Mouse (Mus musculus): ENCODE measurements around the gene Eea1.
A peak's percentile ranks its signal among the peaks of the same experiment; 100 is the strongest.
"Not testable (repeated sequence)": the region's sequence is repeated elsewhere in the genome, so short reads cannot be mapped to it uniquely, and the experiment has no call there.

Eea1 gene

GRCm38 (mm10) chr10:96067347-96067746 is 126.9 kb downstream of the Eea1 start:
- no peak for DNase-seq (ENCODE audit: low read depth, low spot score)

- no peak for DNase-seq (ENCODE audit: low read depth, low spot score)
Measured at GRCm38 (mm10) chr10:96074386-96074785, 133.9 kb downstream of the Eea1 start.

DNA sequence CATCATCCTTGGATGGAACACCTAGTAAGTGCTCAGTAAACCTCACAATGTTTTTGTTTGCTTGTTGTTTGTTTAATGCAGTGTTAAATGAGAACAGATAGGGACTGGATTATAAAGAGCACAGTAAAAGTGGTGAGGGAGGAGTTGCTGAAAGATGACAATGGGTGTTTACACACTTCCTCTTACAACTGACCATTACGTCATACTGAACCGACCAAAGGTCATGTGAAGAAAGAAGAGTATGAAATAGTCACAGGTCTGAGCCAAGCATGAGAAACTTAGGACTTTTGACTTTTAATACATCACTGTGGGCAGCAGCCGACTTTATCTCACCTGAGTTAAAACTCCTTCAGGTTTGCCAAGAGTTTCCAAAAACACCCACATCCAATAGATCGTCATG is 135.0 kb downstream of the Eea1 start:
- DNase-seq (ENCODE audit: low read depth, low spot score): no peak

- DNase-seq (ENCODE audit: low read depth, low spot score): no peak
Measured at GRCm38 (mm10) chr10:96075880-96076279, 135.4 kb downstream of the Eea1 start.

- no peak for DNase-seq (ENCODE audit: low read depth, low spot score)
Measured at GRCm38 (mm10) chr10:96076461-96076860, 136.0 kb downstream of the Eea1 start.

GRCm38 (mm10) chr10:96077480-96078066 is 137.1 kb downstream of the Eea1 start:
- DNase-seq (ENCODE audit: low read depth, low spot score): not testable (repeated sequence)

DNA sequence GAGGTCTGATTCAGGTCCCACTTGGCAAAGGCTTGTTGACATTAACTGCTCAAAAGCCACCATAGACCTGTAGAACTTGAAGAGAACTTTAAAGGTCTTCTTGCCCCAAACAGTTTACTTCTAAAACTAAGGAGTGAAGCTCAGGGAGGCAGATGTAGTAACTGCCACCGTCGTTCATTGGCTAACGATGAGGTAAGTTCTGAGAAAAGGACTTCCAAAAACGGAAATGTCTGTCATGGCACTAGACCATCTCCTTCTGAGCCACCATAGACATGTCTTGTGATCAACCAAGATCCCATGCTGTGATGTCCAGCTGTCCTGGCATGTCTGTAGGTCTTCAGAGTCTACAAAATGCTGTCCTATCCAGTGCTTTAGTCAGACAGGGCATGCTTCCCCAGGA is 139.4 kb downstream of the Eea1 start:
- no peak for DNase-seq (ENCODE audit: low read depth, low spot score)

DNA sequence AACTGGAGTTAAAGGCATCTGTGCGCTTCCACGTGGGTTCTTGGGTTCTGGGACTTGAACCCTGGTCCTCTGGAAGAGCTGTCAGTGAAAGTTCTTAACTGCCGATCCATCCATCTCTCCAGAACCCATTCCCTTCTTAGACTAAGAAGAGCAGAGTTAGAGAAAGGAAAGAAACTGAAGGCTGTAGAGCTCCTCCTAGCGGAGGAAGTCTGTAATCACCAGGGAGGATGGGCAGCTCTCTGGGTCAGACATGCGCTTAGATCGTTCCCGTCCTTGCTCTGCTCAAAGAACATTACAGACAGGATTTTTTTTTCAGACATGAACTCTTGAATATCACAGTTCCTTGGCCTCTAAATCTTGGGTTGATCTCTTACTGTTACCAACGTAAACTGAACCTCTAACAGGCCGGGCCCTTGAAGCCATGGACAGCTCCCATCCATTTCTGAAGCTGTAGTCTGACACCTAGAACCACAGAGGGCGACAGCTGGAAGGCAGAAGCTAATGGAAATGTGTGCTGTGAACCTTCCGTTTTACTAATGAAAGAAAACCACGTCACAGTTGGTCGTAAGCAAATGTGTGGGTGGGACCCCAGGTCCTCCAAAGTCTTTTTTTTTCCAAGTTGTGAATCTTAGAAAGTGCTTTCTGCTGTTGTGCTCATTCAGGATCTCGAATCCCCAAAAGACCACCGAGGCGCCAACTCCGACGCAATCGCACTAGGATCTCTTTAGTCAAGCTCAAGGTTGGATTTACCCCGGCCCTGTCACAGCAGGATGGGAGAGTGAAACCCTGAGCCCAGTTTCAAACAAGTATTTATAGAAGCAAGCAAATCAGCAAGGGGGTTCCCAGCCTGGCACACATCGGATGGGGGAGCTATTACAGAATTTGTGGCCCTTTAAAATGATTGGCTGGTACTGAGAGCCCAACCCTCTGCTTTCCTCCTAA is 140.3 kb downstream of the Eea1 start:
- peak; percentile 39 for DNase-seq (ENCODE audit: low read depth, low spot score)

- no peak for DNase-seq (ENCODE audit: low read depth, low spot score)
Measured at GRCm38 (mm10) chr10:96082203-96082602, 141.8 kb downstream of the Eea1 start.

GRCm38 (mm10) chr10:96089744-96090143 is 149.3 kb downstream of the Eea1 start:
- DNase-seq (ENCODE audit: low read depth, low spot score): no peak

DNA sequence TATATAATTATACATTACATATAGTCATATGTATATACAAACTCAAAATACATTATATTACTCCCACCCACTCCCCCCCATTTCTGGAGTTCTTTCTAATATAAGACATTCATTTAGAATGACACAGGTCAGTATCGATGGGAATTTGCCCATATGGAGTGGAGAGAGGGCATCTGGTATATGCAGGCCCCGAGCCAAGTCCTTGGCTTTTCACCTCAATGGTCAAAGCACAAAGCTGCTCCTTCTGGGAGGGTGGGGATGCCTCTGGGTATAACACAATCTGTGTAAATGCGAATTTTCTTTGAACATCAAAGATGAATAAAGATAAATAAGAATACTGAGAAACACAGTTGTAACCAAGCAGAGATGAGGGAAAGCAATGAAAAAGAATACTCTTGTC is 149.9 kb downstream of the Eea1 start:
- DNase-seq (ENCODE audit: low read depth, low spot score): no peak

- DNase-seq (ENCODE audit: low read depth, low spot score): no peak
Measured at GRCm38 (mm10) chr10:96093890-96094531, 153.6 kb downstream of the Eea1 start.

DNA sequence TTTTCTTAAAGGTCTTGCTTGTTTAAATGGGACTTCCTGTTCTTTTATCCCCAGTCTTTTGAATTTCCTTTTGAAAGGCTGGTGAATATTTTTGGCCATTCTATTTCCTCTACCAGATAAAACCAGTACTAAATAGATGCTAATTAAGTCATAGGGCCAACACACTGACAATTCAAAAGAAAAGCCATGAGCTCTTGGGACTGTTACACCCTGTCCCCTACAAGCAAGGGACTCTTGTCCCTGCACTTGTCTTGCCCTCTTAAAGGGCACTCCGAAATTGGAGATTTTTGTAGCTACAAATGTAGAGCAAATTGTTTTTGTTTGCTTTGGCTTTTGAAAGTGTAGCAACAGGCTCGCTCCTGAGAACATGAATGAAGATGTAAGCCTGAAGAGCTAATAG is 154.1 kb downstream of the Eea1 start:
- DNase-seq (ENCODE audit: low read depth, low spot score): no peak

Data from WW6 (cell line).